Mouse (Mus musculus): Measurements from ENCODE around the gene Slc25a1. TPM values are rescaled to one million over a fixed set of nuclear protein-coding genes. Genes with fewer than 3 reads are reported as not detected.
"Not testable (repeated sequence)": the region's sequence is repeated elsewhere in the genome, so short reads cannot be mapped to it uniquely, and the experiment has no call there.

The Slc25a1 gene
- 10 to 100 TPM; 10.3 to 37.8 TPM for total RNA-seq (2021)
- long read RNA-seq, experiment 1, partial matches to known transcripts = 0 of 2 reads
- long read RNA-seq, experiment 1, other reads (novel, unspliced or antisense) = 0 of 2 reads
- long read RNA-seq, experiment 2, transcript Slc25a1-201 (9 exons, 1,666 nt) = major isoform, 27 of 32 reads
- long read RNA-seq, experiment 2, partial matches to known transcripts = 0 of 32 reads
- long read RNA-seq, experiment 2, other reads (novel, unspliced or antisense) = 3 of 32 reads

GRCm38 (mm10) chr16:17928087-17928580 is at the start of gene Slc25a1:
TSS of gene Slc25a1 (minus strand) at chr16:17928219.
- DNase-seq = peak; percentile 78

- no peak for DNase-seq
Observed at GRCm38 (mm10) chr16:17971853-17972252, 43.8 kb upstream of the Slc25a1 start.

GRCm38 (mm10) chr16:17962091-17962490 is 34.1 kb upstream of the Slc25a1 start:
- DNase-seq = no peak

- not testable (repeated sequence) for DNase-seq
Observed at GRCm38 (mm10) chr16:17956052-17956638, 28.1 kb upstream of the Slc25a1 start.

- no peak for DNase-seq
Observed at GRCm38 (mm10) chr16:17951618-17952017, 23.6 kb upstream of the Slc25a1 start.

GRCm38 (mm10) chr16:17950068-17950467 is 22.0 kb upstream of the Slc25a1 start:
- DNase-seq = no peak

- DNase-seq = no peak
Observed at GRCm38 (mm10) chr16:17949421-17949877, 21.4 kb upstream of the Slc25a1 start.

GRCm38 (mm10) chr16:17945081-17945831 is 17.2 kb upstream of the Slc25a1 start:
- DNase-seq = no peak

- no peak for DNase-seq
Observed at GRCm38 (mm10) chr16:17943466-17943865, 15.4 kb upstream of the Slc25a1 start.

- no peak for DNase-seq
Observed at GRCm38 (mm10) chr16:17939255-17939751, 11.3 kb upstream of the Slc25a1 start.

GRCm38 (mm10) chr16:17938821-17939220 is 10.8 kb upstream of the Slc25a1 start:
- DNase-seq = peak; percentile 40 to 56

- no peak for DNase-seq
Observed at GRCm38 (mm10) chr16:17938187-17938586, 10.2 kb upstream of the Slc25a1 start.

- DNase-seq = no peak
Observed at GRCm38 (mm10) chr16:17936776-17937175, 8.8 kb upstream of the Slc25a1 start.

GRCm38 (mm10) chr16:17934445-17934910 is 6.5 kb upstream of the Slc25a1 start:
- DNase-seq = no peak

GRCm38 (mm10) chr16:17933594-17934444 is 5.8 kb upstream of the Slc25a1 start:
- DNase-seq = no peak

GRCm38 (mm10) chr16:17931906-17932460 is 4.0 kb upstream of the Slc25a1 start:
- no peak for DNase-seq

- no peak for DNase-seq
Observed at GRCm38 (mm10) chr16:17929631-17930030, 1.6 kb upstream of the Slc25a1 start.

GRCm38 (mm10) chr16:17929211-17929610 is 1.2 kb upstream of the Slc25a1 start:
- no peak for DNase-seq

- DNase-seq = peak; percentile 72 to 77
Observed at GRCm38 (mm10) chr16:17928627-17929104, 647 bp upstream of the Slc25a1 start.

GRCm38 (mm10) chr16:17927351-17928082 is 502 bp downstream of the Slc25a1 start:
- peak in 1 of 2 experiments; percentile 19 for DNase-seq

All from heart, adult 18-20 months (tissue).